Mouse (Mus musculus) kidney, postnatal 4 days (tissue): ENCODE results near the gene Heg1.

Experiments
- DNase-seq, 2 experiments: peaks; one replicate each; pipeline ENCODE4 v3.0.0; 2021; ENCODE audit warnings: mixed read lengths in 2 of 2

Gene Heg1

DNA sequence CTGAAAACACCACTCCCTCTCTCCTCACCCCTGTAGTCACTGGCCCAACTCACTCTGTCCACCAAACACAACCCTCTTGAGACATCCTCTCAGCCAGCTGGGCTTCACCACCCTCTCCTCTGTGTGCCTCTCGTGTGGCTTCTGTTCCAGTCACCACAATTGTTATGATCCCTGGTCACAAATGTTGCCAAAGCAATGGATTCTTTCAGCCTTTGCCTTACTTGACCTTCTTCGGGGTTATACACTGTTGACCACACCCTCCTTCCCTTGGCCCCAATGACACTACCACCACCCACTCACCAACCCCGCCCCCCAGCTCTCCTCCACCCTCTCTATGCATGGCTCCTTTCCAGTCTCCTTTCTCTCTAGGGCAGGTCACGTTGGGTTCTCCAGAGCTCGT, 6.3 kb upstream of the Heg1 start:
- no peak for DNase-seq

DNA sequence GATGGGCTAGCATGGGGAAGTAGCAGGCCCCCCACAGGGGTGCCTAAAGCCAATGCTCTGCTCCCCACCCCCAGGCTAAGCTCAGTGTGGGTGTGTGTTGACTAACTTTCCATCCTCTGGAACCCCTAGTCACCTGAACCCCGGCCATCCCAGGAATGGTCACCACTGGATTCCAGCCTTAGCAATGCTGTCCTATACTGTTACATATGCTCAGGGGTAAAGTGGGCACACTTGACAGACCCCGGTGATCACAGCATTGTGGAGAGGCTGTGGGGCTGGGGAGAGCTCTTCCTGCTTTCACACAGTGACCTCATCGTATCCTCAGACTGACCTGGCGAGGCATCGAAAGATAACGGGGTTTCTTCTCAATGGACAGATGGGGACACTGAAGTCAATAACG, 3.9 kb upstream of the Heg1 start:
- DNase-seq: no peak

DNA sequence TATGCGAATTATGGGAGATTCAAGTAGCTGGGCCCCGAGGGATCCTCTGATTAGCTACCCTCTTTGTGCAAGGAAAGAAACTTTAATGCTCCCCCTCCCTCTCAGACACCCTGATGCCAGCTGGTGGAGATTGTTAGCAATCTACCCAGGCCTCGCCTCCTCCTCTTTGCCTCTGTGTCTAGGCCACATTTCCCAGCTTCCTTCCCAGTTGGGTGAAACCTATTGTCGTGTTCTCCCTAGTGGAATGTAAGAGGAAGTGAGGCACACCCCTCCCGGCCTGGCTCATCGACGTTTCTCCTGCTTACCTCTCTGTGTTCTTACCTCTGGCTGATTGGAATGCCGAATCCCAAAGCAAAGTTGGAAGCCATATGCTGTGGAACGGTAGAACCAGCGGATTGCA, 3.4 kb upstream of the Heg1 start:
- peak; percentile 29 to 53 for DNase-seq

DNA sequence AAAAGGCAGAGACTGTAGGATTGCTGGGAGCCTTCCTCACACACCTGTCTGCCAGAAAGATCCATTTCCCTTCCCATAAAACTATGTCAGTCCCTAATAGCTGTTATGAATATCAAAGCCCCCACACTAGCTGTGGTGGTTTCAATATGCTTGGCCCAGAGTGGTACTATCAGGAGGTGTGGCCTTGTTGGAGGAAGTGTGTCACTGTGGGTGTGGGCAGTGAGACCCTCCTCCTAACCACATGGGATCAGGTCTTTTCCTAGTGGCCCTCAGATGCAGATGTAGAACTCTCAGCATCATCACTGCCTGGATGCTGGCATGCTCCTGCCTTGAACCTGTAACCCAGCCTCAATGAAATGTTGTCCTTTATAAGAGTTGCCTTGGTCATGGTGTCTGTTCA, 2.5 kb upstream of the Heg1 start:
- no peak for DNase-seq

DNA sequence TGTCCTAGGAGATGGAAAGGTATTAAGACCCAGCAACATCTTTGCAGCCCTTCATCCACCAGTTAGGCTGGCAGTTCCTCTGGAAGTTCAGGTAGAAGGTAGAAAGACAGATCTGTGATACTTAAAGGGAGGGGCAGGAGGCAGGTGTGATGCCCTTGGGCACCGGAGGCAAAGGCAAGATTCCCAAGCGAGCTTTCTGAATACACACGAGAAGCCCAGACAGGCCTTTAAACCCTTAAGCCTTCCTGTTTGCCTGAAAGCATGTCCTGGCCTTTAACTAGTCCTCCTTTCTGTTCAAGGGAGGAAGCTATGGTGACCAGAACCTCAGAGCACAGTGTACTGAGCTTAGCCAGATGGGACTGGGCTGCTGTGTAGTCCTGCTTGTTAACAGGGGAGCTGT, 1.5 kb upstream of the Heg1 start:
- DNase-seq: no peak

DNA sequence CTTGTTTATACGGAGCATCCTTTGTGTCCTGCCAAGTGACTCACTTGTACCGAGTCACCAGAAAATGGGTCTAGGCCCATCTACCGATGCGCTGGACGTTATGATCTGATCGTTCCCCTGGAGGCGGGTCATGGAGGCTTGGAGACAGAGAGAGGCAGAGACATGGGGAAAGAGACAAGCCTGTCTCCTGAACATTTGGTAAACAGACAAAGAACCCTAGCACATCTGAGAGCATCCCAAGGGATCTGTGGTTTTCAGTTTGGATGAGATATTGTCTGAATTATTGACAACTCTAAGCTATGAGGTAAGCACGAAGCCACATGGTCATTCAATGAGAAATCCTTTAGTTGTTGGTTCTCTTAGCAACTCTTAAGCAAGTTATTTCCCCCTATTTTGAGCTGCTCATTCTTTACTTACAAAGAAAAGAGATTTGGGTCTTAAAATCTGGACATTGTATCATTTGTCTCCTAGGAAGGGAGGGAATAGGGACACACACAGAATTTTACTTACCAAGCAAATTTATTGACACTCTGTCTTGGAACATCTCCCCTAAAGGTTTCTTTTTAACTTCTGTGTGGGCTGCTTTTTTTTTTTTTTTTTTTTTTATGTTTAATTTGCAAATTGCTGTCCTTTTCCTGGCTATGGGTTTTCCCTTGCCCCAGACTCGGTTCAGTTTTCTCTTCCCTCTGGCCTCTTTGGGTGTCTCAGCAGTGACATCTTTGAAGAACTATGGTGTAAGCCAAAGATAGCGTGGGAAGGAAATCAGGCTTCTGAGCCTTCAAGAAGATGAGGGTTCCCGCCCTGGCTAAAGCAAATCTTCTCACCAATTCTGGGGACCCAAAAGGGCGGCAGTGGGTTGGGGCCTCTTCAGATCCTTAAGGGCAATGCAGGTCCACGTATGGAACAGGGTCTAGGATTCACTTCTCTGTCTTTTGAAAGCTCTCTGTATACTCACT, 686 bp upstream of the Heg1 start:
- no peak for DNase-seq

DNA sequence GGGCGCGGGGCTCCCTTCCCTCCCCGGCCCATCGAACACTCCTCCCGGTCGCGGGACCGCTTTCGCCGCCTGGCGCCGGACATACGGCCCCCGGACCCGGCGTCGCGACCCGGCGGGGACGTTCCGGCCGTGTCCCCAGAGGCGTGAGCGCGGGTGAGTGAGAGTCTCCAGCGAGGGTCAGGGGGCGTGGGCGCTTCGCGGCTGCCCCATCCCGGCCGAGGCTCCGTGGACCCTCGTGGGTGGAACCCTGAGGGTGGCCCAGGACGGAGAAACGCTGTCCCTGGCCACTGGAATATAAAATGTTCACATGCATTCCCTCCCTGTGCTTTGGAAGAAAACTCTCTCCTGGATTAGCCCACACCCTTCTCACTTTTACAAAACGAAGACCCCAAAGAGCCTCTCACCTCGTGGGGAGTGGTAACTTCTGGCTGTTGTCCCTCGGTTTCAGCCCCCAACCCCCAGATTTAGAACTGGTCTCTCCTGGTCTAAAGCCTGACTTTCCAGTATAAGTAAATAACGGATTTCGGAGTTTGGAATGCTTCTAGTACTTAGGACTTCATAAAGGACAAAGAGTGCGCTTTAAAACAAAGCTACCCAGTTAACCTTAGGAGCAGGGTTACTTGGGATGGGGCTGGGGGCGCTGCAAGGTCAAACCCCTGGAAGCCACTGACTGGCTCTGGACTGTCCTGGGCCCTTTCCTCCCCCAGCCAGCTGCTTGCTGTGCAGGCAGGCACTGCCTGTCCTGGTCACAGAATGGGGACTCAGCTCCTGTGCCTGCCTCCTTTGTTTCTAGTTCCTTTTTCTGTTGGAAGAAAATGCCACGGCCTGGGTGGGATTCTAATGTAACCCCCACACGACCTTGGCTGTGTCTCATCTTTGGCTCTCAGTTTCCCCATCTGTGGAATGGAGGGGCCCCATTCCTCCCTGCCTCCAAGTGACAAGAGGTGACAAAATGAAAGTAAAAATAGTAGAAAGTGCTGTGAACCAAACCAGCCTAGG, 832 bp downstream of the Heg1 start:
- DNase-seq: peak; percentile 35 to 49

DNA sequence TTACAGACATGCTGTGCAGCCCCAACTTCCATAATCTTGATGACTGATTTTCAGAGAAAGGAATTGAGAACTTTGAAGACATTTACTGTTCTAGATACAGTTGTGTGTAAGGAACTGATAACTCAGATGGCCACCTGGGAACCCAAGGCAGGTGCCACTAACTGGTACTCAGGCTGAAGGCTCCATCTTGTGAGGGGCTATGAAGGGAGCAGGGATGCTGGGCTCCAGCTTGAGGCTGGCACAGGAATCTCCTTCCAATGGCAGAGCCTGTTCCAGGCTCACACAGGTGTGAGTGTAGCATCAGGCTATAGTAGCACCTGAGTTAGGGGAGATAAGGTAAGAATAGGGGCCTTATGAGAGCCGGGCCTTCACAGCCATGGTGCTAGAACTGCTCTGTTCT, 1.9 kb downstream of the Heg1 start:
- DNase-seq: no peak

DNA sequence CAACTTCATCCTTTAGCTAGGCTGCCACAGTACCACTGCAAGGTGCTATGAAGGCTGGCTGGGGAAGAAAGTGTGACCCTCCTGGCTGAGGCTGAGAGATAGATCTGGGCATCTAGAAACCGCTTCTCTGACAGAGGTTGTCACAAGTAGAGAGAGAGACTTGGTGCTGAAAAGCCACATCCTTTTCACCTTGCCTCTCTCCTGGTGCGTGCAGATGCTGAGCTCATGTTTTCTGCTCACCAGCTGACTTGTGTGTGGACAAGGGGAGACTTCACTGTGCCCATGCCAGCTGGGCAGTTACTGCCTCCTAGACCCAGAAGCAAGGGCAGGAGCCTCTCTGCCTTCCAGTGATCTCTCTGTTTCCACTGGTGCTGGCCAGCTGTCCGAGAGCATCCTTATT, 3.6 kb downstream of the Heg1 start:
- no peak for DNase-seq

DNA sequence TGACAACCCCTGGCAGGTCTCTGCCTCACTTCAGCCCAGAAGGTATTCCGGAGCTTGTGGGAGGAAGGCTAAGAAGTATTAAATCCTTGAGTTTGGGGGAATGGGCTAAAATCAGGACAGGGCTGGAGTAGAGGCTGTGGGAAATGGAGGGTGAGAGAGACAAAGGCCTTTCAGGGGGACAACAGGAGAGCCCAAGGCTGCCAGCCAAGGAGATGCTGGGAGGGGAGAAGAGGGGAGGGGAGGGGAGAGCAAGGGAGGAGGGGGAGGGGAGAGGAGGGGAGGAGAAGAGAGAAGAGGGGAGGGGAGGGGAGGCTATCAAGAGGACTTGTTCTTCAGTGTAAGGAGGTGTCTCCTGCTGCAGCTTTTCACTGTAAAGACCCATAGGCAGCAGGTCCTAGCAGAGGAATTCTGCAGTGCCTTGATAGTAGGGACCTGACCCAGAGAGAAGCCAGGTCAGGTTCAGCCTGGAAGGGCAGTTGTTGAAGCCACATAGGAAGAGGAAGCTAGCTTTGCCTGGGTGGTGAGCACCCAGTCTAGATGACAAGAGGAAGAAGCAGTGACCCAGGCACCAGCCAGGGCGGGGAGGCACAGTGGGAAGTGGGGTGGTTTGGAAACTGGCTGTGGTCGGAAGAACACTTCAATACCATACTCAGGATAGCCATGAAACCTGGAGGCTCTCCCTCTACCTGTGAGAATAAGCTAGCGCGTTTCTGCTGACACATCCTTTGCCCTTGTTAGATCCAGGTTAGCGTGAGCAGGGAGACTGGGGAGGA, 7.0 kb downstream of the Heg1 start:
- DNase-seq: no peak

DNA sequence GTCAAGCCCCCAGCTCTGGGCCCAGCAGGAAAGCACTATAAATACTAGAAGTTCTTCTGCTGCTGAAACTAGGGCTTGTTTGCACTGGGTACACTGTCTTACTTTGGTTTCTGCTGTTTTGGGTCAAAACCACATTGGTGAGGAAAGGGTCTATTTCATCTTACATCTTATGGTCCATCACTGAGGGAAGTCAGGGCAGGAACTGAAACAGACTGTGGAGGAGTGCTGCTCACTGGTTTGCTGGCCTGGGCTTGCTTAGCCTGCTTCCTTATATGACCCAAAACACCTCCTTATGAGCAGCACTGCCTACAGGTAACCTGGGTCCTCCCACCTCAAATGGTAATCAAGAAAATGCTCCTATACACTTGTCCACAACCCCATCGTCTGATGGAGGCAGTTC, 9.4 kb downstream of the Heg1 start:
- no peak for DNase-seq

DNA sequence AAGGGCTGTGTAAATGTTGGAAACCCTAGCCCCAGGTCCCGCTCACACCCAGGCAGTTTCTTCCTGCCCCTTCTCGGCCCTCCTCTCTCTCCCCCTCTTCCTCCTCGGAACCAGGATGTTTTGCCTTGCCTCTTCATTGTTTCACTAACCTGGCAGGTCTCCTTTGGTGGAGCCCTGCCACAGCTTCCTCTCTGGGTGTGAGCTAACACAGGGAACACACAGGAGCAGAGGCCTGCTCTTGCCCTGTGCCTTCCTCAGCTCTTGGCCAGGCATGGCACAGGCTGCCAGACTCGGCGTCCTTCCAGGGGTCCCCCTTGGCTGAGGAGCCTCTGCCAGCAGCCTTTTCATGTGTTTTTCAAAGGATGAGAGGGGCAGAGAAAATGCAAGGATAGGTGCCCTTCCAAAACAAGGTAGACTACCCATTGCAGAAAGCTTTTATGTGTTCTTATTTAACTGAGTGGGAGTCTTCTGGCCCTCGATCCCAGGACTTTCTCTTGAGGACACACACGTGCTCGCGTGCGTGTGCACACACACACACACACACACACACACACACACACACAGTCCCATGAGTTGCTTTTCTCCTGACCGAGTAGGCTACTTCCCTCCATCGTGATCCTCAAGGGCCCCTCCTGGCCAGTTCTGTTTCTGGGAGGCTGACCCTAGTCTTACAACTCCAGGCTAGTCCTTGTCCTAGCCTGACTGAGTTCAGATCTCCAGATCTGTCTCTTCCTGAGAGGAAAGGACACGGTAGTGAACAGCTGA, 12.8 kb downstream of the Heg1 start:
- peak; percentile 22 to 38 for DNase-seq

DNA sequence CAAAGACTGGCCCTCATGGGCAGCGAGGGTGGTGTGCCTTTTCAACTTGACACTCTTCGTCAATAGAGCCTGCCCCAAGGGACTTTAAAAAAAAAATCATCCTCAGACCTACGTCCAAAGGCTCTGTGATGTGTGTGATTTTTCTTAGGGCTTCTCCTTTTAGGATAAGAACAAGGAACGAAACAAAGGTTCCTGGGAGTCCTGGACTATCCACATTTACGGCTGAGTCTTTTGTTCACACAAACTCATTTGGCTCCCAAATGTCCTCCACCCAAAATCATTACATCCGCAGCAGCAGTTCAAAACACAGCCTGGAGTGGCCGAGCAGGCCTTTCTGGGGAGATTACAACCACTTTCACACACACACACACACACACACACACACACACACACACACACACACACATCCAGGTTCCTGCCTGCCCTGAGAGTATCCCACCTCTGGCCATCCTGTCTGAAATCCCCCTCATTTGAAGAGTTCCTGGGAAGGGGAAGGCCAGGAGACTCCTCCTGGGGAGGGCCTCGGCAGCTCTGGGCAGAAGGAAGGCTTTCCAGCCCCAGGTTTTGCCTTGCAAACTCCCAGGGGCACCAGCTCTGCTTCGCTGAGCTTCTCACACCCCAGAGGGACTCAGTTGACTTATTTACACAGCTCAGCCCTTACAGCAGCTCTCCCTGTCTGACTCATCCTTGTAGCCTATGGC, 13.6 kb downstream of the Heg1 start:
- DNase-seq: peak in 1 of 2 experiments; percentile 31

DNA sequence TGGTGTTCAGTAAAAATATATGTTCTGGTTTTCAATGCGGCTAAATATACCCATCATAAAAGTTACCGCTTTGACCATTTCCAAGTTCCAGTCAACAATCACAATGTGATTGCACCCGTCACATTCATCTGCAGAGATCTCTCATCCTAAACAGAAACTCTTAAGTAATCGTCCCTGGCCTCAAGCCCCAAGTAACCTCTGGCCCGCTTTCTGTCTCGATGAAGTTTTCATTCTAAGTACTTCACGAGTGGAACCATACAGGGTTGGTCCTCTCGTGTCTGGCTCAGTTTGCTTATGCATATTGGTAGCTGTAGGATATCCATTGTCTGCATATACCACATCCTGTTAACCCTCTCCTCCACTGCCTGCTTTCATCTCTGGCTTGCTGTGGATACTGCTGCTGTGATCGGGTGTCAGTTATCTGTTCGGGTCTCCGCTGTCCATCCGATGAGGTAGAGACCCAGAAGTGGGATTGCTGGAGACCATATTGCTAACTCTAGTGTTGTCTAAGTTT, 14.2 kb downstream of the Heg1 start:
- DNase-seq: no peak

DNA sequence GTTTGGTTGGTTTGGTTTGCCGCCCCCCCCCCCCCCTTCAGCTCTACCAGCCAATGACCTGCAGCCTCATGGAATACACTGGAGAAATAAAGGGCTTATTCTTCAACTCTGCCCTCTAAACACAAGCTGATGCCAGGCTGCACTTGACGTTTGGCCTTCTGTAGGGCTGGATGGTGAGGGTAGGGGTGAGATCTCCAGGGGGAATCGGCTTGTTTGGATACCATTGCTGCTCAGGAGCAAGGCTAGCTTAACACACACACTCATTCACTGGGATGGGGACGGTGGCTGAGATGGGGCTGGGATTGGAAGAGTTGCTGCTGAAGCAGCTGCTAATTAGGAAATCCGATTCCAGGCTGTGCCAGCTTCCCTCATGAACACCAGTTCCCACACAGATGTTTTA, 16.4 kb downstream of the Heg1 start:
- DNase-seq: no peak

DNA sequence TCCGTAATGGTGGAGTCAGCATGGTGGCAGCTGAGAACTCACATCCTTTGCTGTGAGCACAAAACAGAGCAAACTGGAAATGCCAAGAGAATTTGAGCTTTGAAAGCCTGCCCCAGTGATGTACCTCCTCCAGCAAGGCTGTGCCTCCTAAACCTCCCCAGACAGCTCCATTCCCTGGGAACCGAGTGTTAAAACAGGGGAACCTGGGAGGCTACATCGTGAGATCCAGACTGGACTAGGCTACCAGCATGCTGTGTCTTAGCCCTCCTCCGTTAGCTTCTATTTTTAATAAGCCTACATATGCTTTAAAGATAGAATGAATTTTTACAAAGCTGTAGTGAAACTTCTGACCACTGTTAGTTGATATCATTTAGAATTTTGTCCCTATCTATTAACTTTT, 17.7 kb downstream of the Heg1 start:
- DNase-seq: no peak

DNA sequence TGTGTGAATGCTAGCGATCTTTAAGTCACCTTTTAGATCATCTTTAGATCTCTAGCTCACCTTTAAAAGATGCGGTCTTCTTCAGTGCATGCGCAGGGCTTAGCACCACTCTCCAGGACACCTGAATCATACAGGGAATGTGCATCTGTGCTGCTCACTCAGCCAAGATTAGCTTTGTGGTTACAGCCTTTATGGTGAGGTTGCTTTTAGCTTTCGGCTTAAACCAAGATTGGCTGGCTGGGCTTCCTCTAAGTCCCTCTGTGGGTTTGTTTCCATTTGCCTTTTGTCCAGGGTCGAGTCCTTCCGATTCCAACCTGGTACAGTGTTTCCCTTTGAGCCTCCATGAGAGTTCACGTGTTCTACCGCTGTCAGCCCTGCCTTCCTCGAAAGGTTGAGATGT, 20.1 kb downstream of the Heg1 start:
- DNase-seq: no peak

DNA sequence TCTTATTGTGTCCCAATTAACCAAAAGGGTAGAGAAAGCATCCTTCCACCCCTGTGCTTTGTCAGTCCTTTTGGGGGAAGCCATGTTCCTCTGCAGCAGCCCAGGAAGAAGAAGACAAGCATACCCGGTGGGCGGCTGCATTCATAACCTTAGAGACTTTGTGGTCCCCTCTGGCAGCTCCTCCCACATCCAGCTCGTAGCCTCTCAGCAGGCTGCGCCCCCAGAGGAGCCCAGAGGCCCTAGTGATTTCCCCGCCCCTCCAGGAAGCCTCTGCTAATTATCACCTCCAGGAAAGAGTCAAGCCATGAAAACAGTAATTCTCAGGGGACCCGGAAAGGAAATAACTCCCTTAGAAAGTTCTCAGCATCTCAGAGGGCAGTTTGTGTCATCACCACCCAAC, 21.1 kb downstream of the Heg1 start:
- DNase-seq: peak; percentile 45 to 63

DNA sequence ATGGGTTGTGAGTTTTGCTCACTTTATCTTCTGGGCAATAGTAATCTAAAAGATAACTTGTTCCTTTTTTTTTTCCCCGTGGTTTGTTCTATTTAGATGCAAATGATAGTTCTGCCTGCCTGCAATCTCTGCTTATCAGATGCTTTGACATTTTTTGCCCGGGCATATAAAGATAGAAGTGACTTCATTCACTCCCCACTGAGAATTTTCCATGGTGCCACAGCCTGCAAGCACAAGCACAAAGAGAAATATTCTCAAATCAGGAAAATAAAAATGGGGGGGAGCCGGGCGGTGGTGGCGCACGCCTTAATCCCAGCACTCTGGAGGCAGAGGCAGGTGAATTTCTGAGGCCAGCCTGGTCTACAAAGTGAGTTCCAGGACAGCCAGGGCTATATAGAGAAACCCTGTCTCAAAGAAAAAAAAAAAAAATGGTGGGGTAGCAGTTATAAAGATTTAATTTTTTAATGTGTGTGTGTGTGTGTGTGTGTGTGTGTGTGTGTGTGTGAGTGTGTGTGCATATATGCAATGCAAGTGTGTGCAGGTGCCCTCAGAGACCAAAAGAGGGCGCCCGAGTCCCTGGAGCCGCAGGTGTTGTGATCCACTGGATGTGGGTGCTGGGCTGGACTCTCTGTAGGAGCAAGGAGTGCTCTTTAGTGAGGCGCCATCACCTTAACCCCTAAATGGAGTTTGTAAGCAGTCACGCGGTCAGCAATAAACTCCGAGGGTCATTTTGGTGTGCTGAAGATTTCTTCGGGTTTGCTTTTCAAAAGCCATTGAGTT, 22.1 kb downstream of the Heg1 start:
- no peak for DNase-seq

DNA sequence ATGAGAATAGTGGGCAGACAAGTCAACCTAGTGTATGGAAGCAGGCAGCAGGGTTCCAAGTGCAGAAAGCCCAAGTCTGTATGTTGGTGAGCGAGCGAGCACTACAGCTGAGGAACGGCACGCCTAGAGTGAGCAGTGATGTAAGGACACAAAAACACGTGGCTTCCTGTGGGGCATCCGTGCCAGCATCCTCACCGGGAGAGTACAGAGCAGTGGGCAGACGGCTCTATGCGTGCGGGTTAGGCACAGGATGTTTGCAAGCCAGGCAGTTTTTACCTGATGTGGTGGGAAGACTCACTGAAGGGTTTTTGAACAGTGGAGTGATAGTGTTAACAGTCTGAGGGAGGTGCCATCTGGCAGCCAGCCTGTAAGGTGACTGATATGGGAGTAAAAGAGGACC, 23.9 kb downstream of the Heg1 start:
- DNase-seq: no peak
